Mouse (Mus musculus) lung, postnatal 0 days (tissue): ENCODE measurements around the gene Ddx27. TPM values are rescaled to one million over a fixed set of nuclear protein-coding genes. Genes with fewer than 3 reads are reported as not detected.
A peak's percentile ranks its signal among the peaks of the same experiment; 100 is the strongest.

ENCODE experiments used
- ATAC-seq: fragments of 200-750 bp; cut with Nextera tagmentation; 2 replicates; pipeline ENCODE4 v1.8.0; 2017; ENCODE audit warnings: moderate library complexity
- DNase-seq: peaks from one replicate; pipeline ENCODE4 v3.0.0-alpha.2; 2016; ENCODE audit warnings: low spot score
- H3K27ac ChIP-seq: fragments of 300-500 bp; sonication (generic); 2 replicates; pipeline ENCODE4 v1.5.1; 2014; ENCODE audit warnings: antibody characterized with exemption, mild to moderate bottlenecking, low read length, mixed read lengths
- H3K27me3 ChIP-seq: fragments of 300-500 bp; sonication (generic); replicated peaks from 2 replicates; pipeline ENCODE4 v1.6.1; 2014; ENCODE audit warnings: low read length, mixed read lengths; ENCODE audit not compliant: insufficient read depth
- H3K36me3 ChIP-seq: fragments of 300-500 bp; sonication (generic); 2 replicates; pipeline ENCODE4 v1.6.1; 2014; ENCODE audit warnings: low read length, mixed read lengths; ENCODE audit not compliant: insufficient read depth
- H3K4me1 ChIP-seq: fragments of 300-500 bp; sonication (generic); 2 replicates; pipeline ENCODE4 v1.6.1; 2014; ENCODE audit warnings: antibody characterized with exemption, low read depth, low read length, mixed read lengths; ENCODE audit not compliant: insufficient read depth
- H3K4me2 ChIP-seq: fragments of 300-500 bp; sonication (generic); replicated peaks from 2 replicates; pipeline ENCODE4 v1.6.1; 2014; ENCODE audit warnings: low read depth, mild to moderate bottlenecking, low read length, moderate library complexity, mixed read lengths
- H3K4me3 ChIP-seq: fragments of 300-500 bp; sonication (generic); 2 replicates; pipeline ENCODE4 v1.5.1; 2014; ENCODE audit warnings: low read depth, low read length
- H3K9ac ChIP-seq: fragments of 300-500 bp; sonication (generic); replicated peaks from 2 replicates; pipeline ENCODE4 v1.6.1; 2014; ENCODE audit warnings: low read depth, mild to moderate bottlenecking
- H3K9me3 ChIP-seq: fragments of 300-500 bp; sonication (generic); 2 replicates; pipeline ENCODE4 v1.6.1; 2016; ENCODE audit warnings: low read length, mixed read lengths
- CTCF ChIP-seq: IDR thresholded peaks from 2 replicates; pipeline ENCODE4 v1.5.1; 2016; ENCODE audit warnings: antibody characterized with exemption, mild to moderate bottlenecking
- EP300 ChIP-seq: IDR thresholded peaks from 2 replicates; pipeline ENCODE4 v1.6.1; 2016; ENCODE audit warnings: antibody characterized with exemption, mild to moderate bottlenecking, control low read depth
- WGBS: fragments of 180-500 bp; shearing (Covaris S2); extraction: QIAGEN DNeasy Blood & Tissue Kit; methylation state at CpG from one replicate; pipeline ENCODE4 v1.1.7; 2014; 5-methylcytosine and 5-hydroxymethylcytosine counted together
- polyA plus RNA-seq: library from polyadenylated mRNA; unstranded; fragments of >200 nt; fragmentation: Nextera tagmentation; extraction: Ambion mirVana; gene quantifications from 2 replicates; pipeline ENCODE4 v1.2.1, GENCODE M21; 2015

Ddx27 gene
- polyA plus RNA-seq: 21.8 and 21.9 TPM in 2 replicates

GRCm38 (mm10) chr2:167014702-167015381 is at the start of gene Ddx27:
Ddx27 (plus strand) TSS chr2:167015193.
- ATAC-seq (peak; percentile 95), DNase-seq (peak; percentile 95)
- no peak; the same call in 1 of the 2 replicates for TF ChIP-seq CTCF
- TF ChIP-seq EP300: 0 out of 2 replicates have a peak, but pooled peaks have one; percentile 16
- Histone ChIP-seq H3K9ac (peak within 1 kb of the TSS; percentile 87), H3K9me3 (no peaks in the 10 kb centered on the region), H3K27ac (peak within 1 kb of the TSS; percentile 74), H3K4me1 (peaks cover 7% of the 10 kb centered on the region), H3K4me3 (peak within 1 kb of the TSS; percentile 86), H3K36me3 (peaks cover 6% of the 10 kb centered on the region; the same call in 1 of the 2 replicates), H3K27me3 (no peaks in the 10 kb centered on the region), H3K4me2 (peak within 1 kb of the TSS; percentile 90)
- WGBS: 2% methylated on average over 37 of the region's 37 CpGs

- ATAC-seq: no peak
- no peak for DNase-seq
- Histone ChIP-seq H3K9me3 (no peaks in the 10 kb centered on the region), H3K4me3 (no peak overlapping the region), H3K27me3 (no peaks in the 10 kb centered on the region), H3K4me1 (no peaks in the 10 kb centered on the region), H3K27ac (no peak overlapping the region), H3K4me2 (no peak overlapping the region), H3K9ac (0 out of 2 replicates have a peak overlapping the region, but pooled peaks have one; percentile 19), H3K36me3 (no peaks in the 10 kb centered on the region)
- TF ChIP-seq CTCF: no peak
- no peak for TF ChIP-seq EP300
- 48% methylated on average over 1 of the region's 1 CpGs for WGBS
These were observed 41.8 kb upstream of the Ddx27 start for GRCm38 (mm10) chr2:166973153-166973552.

DNA sequence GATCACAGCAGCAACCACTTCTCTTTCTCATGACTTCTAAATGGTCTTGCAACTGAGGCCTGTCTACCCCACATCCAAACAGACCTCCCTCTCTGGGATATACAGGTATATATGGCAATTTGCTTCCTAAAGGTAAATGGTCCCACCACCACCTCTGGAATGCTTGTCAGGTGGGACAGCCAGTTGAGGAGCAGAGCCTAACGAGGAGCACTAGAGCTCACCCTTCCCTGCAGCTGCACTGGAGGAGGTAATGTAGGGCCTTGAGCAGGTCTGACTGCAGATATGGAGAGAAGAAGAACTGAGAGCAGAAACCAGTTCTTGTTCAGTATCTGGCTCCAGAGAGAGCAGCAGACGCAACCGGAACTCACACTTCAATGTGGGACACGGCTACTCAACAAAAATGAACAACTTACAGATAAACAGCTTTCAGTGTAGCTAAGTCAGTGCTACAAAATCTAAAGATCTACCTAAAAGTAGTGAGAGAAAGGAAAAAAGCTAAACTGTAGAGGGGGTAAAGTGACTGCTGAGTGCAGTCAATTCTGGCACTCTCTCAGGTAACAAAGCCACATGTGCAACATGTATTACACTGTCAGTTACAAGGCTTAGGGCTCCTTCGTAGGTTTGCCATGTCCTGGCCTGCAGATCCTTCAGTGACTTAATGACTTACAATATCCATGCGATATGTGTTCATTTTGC is 40.7 kb upstream of the Ddx27 start:
- Histone ChIP-seq H3K9ac (no peak overlapping the region), H3K27ac (no peak overlapping the region)
- no peak for ATAC-seq

GRCm38 (mm10) chr2:166976356-166976755 is 38.6 kb upstream of the Ddx27 start:
- no peak overlapping the region for H3K9ac ChIP-seq
- no peak overlapping the region for H3K4me2 ChIP-seq
- no peak overlapping the region for H3K4me3 ChIP-seq
- ATAC-seq: no peak
- H3K27me3 ChIP-seq: no peaks in the 10 kb centered on the region
- H3K4me1 ChIP-seq: no peaks in the 10 kb centered on the region
- H3K36me3 ChIP-seq: no peaks in the 10 kb centered on the region
- no peak overlapping the region for H3K27ac ChIP-seq
- DNase-seq: peak; percentile 54
- TF ChIP-seq CTCF (no peak), EP300 (no peak)
- WGBS: 64% methylated on average over 3 of the region's 3 CpGs
- no peaks in the 10 kb centered on the region for H3K9me3 ChIP-seq

More for the DNA sequence above, 40.7 kb upstream of the Ddx27 start:
- Histone ChIP-seq H3K9me3 (no peaks in the 10 kb centered on the region), H3K4me2 (no peak overlapping the region), H3K27me3 (no peaks in the 10 kb centered on the region), H3K36me3 (no peaks in the 10 kb centered on the region), H3K4me3 (no peak overlapping the region), H3K4me1 (no peaks in the 10 kb centered on the region)
- DNase-seq: no peak
- WGBS: 61% methylated on average over 6 of the region's 6 CpGs
- TF ChIP-seq EP300 (no peak), CTCF (no peak)

- DNase-seq (no peak), ATAC-seq (no peak)
- 58% methylated on average over 3 of the region's 3 CpGs for WGBS
- no peak overlapping the region for H3K4me2 ChIP-seq
- H3K27me3 ChIP-seq: no peaks in the 10 kb centered on the region
- no peak overlapping the region for H3K27ac ChIP-seq
- H3K4me3 ChIP-seq: no peak overlapping the region
- H3K4me1 ChIP-seq: no peaks in the 10 kb centered on the region
- no peak for TF ChIP-seq EP300
- no peak for TF ChIP-seq CTCF
- H3K9me3 ChIP-seq: no peaks in the 10 kb centered on the region
- H3K9ac ChIP-seq: no peak overlapping the region
- H3K36me3 ChIP-seq: no peaks in the 10 kb centered on the region
These were observed 37.5 kb upstream of the Ddx27 start for GRCm38 (mm10) chr2:166977490-166977889.

GRCm38 (mm10) chr2:166980161-166980560 is 34.8 kb upstream of the Ddx27 start:
- 50% methylated on average over 2 of the region's 2 CpGs for WGBS
- ATAC-seq: no peak

More at GRCm38 (mm10) chr2:166980161-166980560, 34.8 kb upstream of the Ddx27 start:
- Histone ChIP-seq H3K27ac (no peak overlapping the region), H3K4me1 (no peaks in the 10 kb centered on the region), H3K27me3 (no peaks in the 10 kb centered on the region), H3K4me2 (no peak overlapping the region), H3K9me3 (no peaks in the 10 kb centered on the region), H3K9ac (no peak overlapping the region), H3K36me3 (no peaks in the 10 kb centered on the region), H3K4me3 (no peak overlapping the region)
- DNase-seq: no peak
- TF ChIP-seq EP300 (no peak), CTCF (no peak)
